Mouse (Mus musculus): Measurements from ENCODE around the gene St13. TPM values are rescaled to one million over a fixed set of nuclear protein-coding genes. Genes with fewer than 3 reads are reported as not detected.

The St13 gene
- polyA plus RNA-seq, 1 experiment from 2014 or later: 154 TPM

GRCm38 (mm10) chr15:81341426-81341825, 58.5 kb downstream of the St13 start:
- H3K9me3 ChIP-seq (ENCODE audit: control insufficient read depth, low read length): no peaks in the 10 kb centered on the region
- H3K4me2 ChIP-seq (ENCODE audit: low read depth, low read length): no peak overlapping the region
- no peaks in the 10 kb centered on the region for H3K27me3 ChIP-seq (ENCODE audit: control insufficient read depth, insufficient read depth, low read depth, low read length)
- no peak for ATAC-seq (ENCODE audit: low read depth)
- WGBS: 82% methylated on average over 2 of the region's 2 CpGs
- no peaks in the 10 kb centered on the region for H3K4me1 ChIP-seq (replicated peaks; ENCODE audit: control insufficient read depth, insufficient read depth, low read length)
- no peak overlapping the region for H3K9ac ChIP-seq (ENCODE audit: low read length)
- peaks cover 18% of the 10 kb centered on the region for H3K36me3 ChIP-seq (ENCODE audit: control insufficient read depth, insufficient read depth, low read length)
- H3K4me3 ChIP-seq (ENCODE audit: low read length): no peak overlapping the region
- H3K27ac ChIP-seq (ENCODE audit: low read length): no peak overlapping the region

GRCm38 (mm10) chr15:81339158-81339557, 60.7 kb downstream of the St13 start:
- 94% methylated on average over 3 of the region's 3 CpGs for WGBS
- Histone ChIP-seq H3K4me1 (replicated peaks; ENCODE audit: control insufficient read depth, insufficient read depth, low read length) (no peaks in the 10 kb centered on the region), H3K9ac (ENCODE audit: low read length) (no peak overlapping the region), H3K9me3 (ENCODE audit: control insufficient read depth, low read length) (no peaks in the 10 kb centered on the region), H3K36me3 (ENCODE audit: control insufficient read depth, insufficient read depth, low read length) (peaks cover 18% of the 10 kb centered on the region), H3K27ac (ENCODE audit: low read length) (no peak overlapping the region), H3K27me3 (ENCODE audit: control insufficient read depth, insufficient read depth, low read depth, low read length) (no peaks in the 10 kb centered on the region), H3K4me3 (ENCODE audit: low read length) (no peak overlapping the region), H3K4me2 (ENCODE audit: low read depth, low read length) (no peak overlapping the region)
- no peak for ATAC-seq (ENCODE audit: low read depth)

DNA sequence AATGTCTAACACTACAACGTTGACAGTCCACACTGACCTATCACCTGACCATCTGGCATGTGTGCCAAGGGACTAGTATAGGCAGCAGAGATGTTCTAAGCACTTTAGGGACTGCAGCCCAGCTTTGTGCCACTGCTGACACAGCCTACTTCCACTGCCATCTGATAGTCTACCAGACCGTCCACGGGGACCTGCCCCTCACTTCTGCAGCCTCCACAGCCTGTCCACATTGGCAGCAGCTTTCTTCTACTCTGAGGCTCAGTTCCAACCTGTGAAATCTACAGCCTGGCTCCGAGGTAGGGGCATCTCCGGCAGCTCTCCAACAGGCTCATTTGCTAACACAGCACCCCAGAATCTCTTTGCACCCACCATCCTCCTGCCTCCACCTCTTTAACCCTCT, 63.4 kb downstream of the St13 start:
- H3K27ac ChIP-seq (ENCODE audit: low read length): no peak overlapping the region
- peaks cover 18% of the 10 kb centered on the region for H3K36me3 ChIP-seq (ENCODE audit: control insufficient read depth, insufficient read depth, low read length)
- ATAC-seq (ENCODE audit: low read depth): no peak
- no peaks in the 10 kb centered on the region for H3K4me1 ChIP-seq (replicated peaks; ENCODE audit: control insufficient read depth, insufficient read depth, low read length)
- H3K4me2 ChIP-seq (ENCODE audit: low read depth, low read length): no peak overlapping the region
- no peak overlapping the region for H3K4me3 ChIP-seq (ENCODE audit: low read length)
- H3K9me3 ChIP-seq (ENCODE audit: control insufficient read depth, low read length): no peaks in the 10 kb centered on the region
- no peak overlapping the region for H3K9ac ChIP-seq (ENCODE audit: low read length)
- no peaks in the 10 kb centered on the region for H3K27me3 ChIP-seq (ENCODE audit: control insufficient read depth, insufficient read depth, low read depth, low read length)
- 77% methylated on average over 5 of the region's 5 CpGs for WGBS

DNA sequence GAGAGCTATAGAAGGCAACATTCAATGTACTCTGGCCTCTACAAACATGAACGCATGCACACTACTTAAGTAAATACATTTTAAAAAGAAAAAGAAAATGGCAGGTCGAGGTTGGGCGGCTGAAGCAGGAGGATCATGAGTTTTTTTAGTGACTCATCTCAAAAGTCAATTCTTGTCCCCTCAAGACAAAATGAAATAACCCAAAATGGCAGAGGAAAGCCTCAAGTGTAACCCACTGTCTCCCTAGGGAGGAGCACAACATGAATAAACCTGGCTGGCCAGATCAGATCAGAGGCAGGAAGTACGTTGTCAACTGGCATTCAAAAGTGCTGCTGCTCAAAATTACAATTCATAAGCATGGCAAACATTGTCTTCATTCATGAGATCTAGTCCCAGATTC, 67.4 kb downstream of the St13 start:
- Histone ChIP-seq H3K4me3 (ENCODE audit: low read length) (no peak overlapping the region), H3K27me3 (ENCODE audit: control insufficient read depth, insufficient read depth, low read depth, low read length) (no peaks in the 10 kb centered on the region), H3K4me2 (ENCODE audit: low read depth, low read length) (no peak overlapping the region), H3K27ac (ENCODE audit: low read length) (no peak overlapping the region), H3K36me3 (ENCODE audit: control insufficient read depth, insufficient read depth, low read length) (peaks cover 9% of the 10 kb centered on the region; the same call in 1 of the 2 replicates), H3K9ac (ENCODE audit: low read length) (no peak overlapping the region), H3K9me3 (ENCODE audit: control insufficient read depth, low read length) (no peaks in the 10 kb centered on the region), H3K4me1 (replicated peaks; ENCODE audit: control insufficient read depth, insufficient read depth, low read length) (peaks cover 4% of the 10 kb centered on the region; the same call in 1 of the 2 replicates)
- ATAC-seq (ENCODE audit: low read depth): no peak
- 89% methylated on average over 4 of the region's 4 CpGs for WGBS

DNA sequence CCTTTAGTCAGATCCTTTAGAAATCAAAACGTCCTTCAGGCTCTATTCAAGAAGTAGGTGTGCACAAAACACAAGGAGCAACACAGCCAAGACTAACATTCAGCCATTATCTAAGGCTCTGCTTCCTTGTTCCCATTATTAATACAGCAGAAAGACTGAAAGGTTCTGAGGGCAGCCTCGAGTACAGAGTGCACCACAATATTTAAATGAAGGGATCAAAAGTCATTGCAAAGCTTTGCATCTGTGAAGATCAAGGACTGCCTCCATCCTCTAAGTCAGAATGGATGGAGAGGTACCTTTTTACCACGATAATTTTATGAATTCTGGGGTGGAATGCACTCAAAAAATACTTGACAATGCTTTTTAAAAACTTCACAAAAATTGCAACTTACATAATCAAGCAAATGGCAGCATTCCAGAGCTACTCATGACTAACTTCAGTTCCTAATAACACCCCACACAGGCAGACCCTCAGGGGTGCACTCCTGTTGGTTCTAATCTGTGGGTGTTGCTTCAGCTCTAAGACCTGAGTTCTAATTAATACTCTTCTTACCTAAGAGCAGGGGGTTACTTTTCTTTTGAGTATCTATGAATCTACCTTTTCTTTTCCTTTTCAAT, 69.0 kb downstream of the St13 start:
- Histone ChIP-seq H3K36me3 (ENCODE audit: control insufficient read depth, insufficient read depth, low read length) (peaks cover 10% of the 10 kb centered on the region), H3K4me3 (ENCODE audit: low read length) (no peak overlapping the region), H3K9me3 (ENCODE audit: control insufficient read depth, low read length) (no peaks in the 10 kb centered on the region), H3K4me2 (ENCODE audit: low read depth, low read length) (no peak overlapping the region), H3K4me1 (replicated peaks; ENCODE audit: control insufficient read depth, insufficient read depth, low read length) (peaks cover 4% of the 10 kb centered on the region; the same call in 1 of the 2 replicates), H3K9ac (ENCODE audit: low read length) (no peak overlapping the region), H3K27ac (ENCODE audit: low read length) (no peak overlapping the region), H3K27me3 (ENCODE audit: control insufficient read depth, insufficient read depth, low read depth, low read length) (no peaks in the 10 kb centered on the region)
- ATAC-seq (ENCODE audit: low read depth): no peak
- WGBS: 43% methylated on average over 3 of the region's 3 CpGs

GRCm38 (mm10) chr15:81329721-81330369, 70.0 kb downstream of the St13 start:
- 37% methylated on average over 5 of the region's 5 CpGs for WGBS
- no peak for ATAC-seq (ENCODE audit: low read depth)

GRCm38 (mm10) chr15:81327501-81327900, 72.4 kb downstream of the St13 start:
- Histone ChIP-seq H3K27ac (ENCODE audit: low read length) (no peak overlapping the region), H3K9ac (ENCODE audit: low read length) (no peak overlapping the region), H3K4me1 (replicated peaks; ENCODE audit: control insufficient read depth, insufficient read depth, low read length) (peaks cover 4% of the 10 kb centered on the region; the same call in 1 of the 2 replicates), H3K27me3 (ENCODE audit: control insufficient read depth, insufficient read depth, low read depth, low read length) (no peaks in the 10 kb centered on the region), H3K9me3 (ENCODE audit: control insufficient read depth, low read length) (no peaks in the 10 kb centered on the region), H3K4me3 (ENCODE audit: low read length) (no peak overlapping the region), H3K4me2 (ENCODE audit: low read depth, low read length) (no peak overlapping the region), H3K36me3 (ENCODE audit: control insufficient read depth, insufficient read depth, low read length) (peaks cover 15% of the 10 kb centered on the region)
- WGBS: 88% methylated on average over 7 of the region's 7 CpGs
- no peak for ATAC-seq (ENCODE audit: low read depth)

More at GRCm38 (mm10) chr15:81329721-81330369, 70.0 kb downstream of the St13 start:
- Histone ChIP-seq H3K9me3 (ENCODE audit: control insufficient read depth, low read length) (no peaks in the 10 kb centered on the region), H3K4me2 (ENCODE audit: low read depth, low read length) (no peak overlapping the region), H3K36me3 (ENCODE audit: control insufficient read depth, insufficient read depth, low read length) (peaks cover 10% of the 10 kb centered on the region), H3K4me1 (replicated peaks; ENCODE audit: control insufficient read depth, insufficient read depth, low read length) (peaks cover 4% of the 10 kb centered on the region; the same call in 1 of the 2 replicates), H3K9ac (ENCODE audit: low read length) (no peak overlapping the region), H3K27me3 (ENCODE audit: control insufficient read depth, insufficient read depth, low read depth, low read length) (no peaks in the 10 kb centered on the region), H3K4me3 (ENCODE audit: low read length) (no peak overlapping the region), H3K27ac (ENCODE audit: low read length) (no peak overlapping the region)

DNA sequence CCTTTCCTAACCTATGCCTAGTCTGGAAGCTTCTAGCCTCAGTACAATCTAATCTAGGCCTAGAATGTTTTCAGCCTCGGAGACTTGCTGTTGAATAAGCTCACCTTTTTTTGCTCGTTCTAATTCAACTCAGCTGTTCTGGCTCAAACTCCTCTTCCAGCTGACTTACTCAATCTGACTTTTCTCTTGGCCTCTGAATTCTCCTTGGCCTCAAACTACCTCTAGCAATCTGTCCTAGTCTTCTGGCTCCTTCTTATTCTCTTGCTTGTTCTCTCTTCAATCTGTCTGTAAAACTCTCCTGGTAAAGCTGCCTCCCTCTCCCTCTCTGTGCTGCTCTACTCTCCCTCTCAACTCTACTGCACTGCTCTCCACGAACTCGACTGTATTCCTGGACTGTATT, 74.9 kb downstream of the St13 start:
- Histone ChIP-seq H3K27me3 (ENCODE audit: control insufficient read depth, insufficient read depth, low read depth, low read length) (no peaks in the 10 kb centered on the region), H3K36me3 (ENCODE audit: control insufficient read depth, insufficient read depth, low read length) (peaks cover 15% of the 10 kb centered on the region), H3K4me2 (ENCODE audit: low read depth, low read length) (no peak overlapping the region), H3K4me1 (replicated peaks; ENCODE audit: control insufficient read depth, insufficient read depth, low read length) (no peaks in the 10 kb centered on the region), H3K4me3 (ENCODE audit: low read length) (no peak overlapping the region), H3K9me3 (ENCODE audit: control insufficient read depth, low read length) (no peaks in the 10 kb centered on the region), H3K27ac (ENCODE audit: low read length) (no peak overlapping the region), H3K9ac (ENCODE audit: low read length) (no peak overlapping the region)
- no peak for ATAC-seq (ENCODE audit: low read depth)
- WGBS: 74% methylated on average over 4 of the region's 4 CpGs

GRCm38 (mm10) chr15:81320137-81320536, 79.7 kb downstream of the St13 start:
- no peak for ATAC-seq (ENCODE audit: low read depth)
- Histone ChIP-seq H3K4me2 (ENCODE audit: low read depth, low read length) (no peak overlapping the region), H3K4me1 (replicated peaks; ENCODE audit: control insufficient read depth, insufficient read depth, low read length) (no peaks in the 10 kb centered on the region), H3K27me3 (ENCODE audit: control insufficient read depth, insufficient read depth, low read depth, low read length) (no peaks in the 10 kb centered on the region), H3K9me3 (ENCODE audit: control insufficient read depth, low read length) (no peaks in the 10 kb centered on the region), H3K4me3 (ENCODE audit: low read length) (no peak overlapping the region), H3K27ac (ENCODE audit: low read length) (no peak overlapping the region), H3K36me3 (ENCODE audit: control insufficient read depth, insufficient read depth, low read length) (peaks cover 28% of the 10 kb centered on the region), H3K9ac (ENCODE audit: low read length) (no peak overlapping the region)
- 89% methylated on average over 3 of the region's 3 CpGs for WGBS
